Mouse (Mus musculus) layer of hippocampus, adult 11-12 months (tissue): ENCODE measurements around the gene Usmg5.

ENCODE experiments used
- DNase-seq: peaks from one replicate; pipeline ENCODE4 v3.0.0; 2022; ENCODE audit warnings: low spot score

The Usmg5 gene

DNA sequence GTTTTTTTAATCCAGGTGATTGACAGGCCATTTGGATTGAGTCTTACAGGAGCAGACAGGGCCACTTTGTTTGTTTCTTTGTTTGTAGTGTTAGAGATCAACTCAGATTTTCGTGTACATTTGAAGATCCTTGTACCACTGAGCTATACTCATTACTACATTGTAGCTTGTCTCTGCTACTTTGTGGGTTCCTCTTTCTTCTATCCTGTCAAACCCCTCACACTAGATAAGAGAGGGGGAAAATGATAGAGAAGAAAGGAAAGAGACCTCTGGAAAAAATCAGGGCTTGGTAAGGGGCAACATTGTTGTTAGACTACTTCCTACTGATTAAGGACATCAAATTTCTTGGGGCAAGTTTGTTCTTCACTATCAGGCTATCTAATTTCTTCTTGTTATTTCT is 32.8 kb downstream of the Usmg5 start:
- DNase-seq: no peak

DNA sequence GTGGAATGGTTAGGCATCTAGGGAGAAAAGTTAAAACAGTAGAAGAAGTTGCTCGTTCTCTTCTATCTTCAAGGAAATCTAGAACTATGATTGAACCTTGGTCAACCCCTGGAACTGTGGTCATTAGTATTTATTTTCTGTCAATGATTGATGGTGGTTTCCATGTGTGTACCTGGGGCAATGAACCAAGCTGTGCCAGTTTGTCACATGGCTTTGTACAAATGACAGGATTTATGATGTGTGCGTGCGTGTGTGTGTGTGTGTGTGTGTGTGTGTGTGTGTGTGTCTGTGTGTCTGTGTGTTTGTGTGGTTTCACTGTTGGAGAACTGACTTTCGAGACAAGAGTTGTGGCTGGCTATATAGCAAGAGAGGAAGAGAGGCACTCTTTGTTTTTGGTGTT is 37.0 kb downstream of the Usmg5 start:
- no peak for DNase-seq

DNA sequence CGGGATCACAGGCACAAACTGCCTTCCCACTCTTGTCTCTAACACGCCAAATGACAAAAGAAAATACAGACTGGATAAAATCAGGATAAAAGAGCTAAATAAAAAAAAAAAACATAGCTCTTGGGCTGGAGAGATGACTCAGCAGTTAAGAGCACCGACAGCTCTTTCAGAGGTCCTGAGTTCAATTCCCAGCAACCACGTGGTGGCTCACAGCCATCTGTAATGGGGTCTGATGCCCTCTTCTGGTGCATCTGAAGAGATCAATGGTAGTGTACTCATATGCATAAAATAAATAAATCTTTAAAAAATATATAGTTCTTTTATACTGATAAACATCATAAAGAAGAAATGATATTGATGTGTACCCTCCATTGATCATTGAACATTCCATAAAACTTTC is 37.5 kb downstream of the Usmg5 start:
- DNase-seq: no peak

DNA sequence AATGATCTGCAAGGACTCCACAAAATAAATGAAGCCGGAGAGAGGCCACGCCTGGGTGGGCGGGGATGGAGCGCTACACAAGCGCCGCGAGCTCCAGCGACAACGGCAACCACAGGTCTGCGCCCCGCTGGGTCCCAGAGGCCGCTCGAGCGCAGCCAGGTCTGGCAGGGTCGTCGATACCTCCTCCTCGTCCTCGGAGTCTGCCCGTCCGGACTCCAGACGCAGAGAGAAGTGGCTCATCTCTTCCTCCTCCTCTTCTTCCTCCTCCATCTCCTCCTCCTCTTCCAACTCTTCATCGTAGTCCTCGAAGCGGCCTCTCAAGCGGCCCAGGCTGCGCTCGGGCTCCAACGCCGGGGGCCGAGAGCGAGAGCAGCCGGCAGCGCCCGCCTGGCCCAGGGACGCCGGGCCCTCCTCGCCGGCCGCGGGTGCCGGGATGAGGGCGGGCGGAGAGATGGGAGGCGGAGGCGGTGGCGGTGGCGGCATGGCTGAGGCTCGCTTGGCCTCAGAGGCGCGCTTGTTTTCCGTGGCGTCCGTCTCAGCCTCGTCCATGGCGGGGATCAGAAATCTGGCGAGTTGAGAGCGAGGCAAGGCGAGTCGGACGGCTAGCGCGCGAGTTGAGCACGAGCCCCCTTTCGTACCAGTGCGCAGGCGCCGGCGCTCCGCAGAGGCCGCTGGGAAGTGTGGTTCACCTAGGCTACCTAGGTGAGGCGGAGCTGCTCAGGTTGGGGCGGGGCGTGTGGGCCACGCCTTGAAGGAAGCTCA is 40.0 kb downstream of the Usmg5 start, which contains the start of gene Pcgf6:
Gene Pcgf6 (minus strand): TSS at position 636 of the 762 bp plus-strand sequence.
- DNase-seq: peak; percentile 70

DNA sequence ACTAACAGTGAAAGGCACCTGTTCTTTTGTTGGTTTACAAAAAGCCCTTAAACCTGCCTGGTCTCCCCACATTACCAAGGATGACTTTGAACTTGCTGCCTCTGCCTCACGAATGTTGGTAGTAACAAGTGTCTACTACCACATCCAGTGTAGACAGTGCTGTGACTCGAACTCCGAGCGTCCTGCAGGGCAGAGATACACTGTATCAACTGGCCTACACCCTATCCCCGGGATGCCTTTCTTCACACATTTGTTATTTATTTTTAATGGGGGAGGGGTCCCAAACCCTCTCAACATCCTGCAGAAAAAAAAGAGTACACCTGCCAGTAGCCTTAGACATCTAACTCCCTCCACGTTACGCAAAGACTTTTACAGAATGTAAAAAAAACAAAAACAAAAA is 40.6 kb downstream of the Usmg5 start:
- DNase-seq: no peak

DNA sequence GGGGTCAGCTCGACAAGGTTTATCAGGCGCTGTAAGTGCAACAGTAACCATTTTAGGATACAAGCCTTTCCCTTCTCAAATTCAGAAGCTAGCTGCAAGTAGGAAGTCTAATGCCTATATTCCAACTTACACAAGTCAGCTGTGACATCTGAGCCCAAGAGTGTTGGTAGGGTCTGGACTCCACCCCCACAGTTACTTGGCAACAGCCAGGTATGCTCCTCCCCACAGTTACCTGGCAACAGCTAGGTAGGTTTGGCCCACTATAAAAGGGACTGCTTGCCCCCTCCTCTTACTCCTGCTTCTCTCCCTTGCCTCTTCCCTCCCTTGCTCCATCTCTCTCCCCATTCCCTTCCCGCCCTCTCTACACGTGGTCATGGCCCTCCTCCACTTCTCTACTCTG is 41.4 kb downstream of the Usmg5 start:
- no peak for DNase-seq

DNA sequence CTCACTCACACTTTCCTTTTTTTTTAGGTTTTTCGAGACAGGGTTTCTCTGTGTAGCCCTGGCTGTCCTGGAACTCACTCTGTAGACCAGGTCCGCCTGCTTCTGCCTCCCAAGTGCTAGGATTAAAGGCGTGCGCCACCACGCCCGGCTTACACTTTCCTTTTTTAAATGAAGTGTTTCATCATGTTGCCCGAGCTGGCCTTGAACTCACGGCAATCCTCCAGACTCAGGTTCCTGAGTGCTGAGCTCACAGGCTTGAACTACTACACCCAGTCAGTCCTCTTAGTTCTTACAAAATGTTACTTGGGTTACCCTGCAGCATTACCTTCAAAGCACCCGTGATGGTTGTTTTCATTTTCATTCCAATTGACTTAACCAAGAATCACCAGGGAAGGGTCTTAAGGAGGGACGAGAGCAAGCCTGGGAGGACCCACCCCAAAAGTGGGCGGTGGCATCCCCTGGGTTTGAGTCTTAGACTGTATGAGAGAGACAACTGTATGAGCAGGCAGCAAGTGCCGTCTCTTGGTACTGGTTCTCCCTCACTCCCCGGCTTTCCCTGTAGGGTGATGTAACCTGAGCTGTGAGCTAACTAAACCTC is 43.1 kb downstream of the Usmg5 start:
- no peak for DNase-seq

DNA sequence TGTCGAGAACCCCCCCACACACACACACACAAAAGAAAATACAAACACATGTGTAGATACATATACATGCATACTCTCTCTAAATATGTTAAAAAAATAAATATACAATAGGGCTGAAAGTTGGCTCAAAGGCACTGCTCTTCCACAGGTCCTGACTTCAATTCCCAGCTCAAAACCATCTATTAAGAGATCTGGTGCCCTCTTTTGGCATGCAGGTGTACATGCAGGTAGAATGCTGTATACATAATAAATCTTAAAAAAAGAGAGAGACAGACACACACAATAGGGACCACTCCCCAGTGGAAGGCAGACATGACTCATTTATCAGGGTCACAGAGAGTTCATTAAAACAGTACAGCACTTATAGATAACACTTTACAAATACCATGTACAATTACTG is 44.1 kb downstream of the Usmg5 start:
- DNase-seq: no peak

DNA sequence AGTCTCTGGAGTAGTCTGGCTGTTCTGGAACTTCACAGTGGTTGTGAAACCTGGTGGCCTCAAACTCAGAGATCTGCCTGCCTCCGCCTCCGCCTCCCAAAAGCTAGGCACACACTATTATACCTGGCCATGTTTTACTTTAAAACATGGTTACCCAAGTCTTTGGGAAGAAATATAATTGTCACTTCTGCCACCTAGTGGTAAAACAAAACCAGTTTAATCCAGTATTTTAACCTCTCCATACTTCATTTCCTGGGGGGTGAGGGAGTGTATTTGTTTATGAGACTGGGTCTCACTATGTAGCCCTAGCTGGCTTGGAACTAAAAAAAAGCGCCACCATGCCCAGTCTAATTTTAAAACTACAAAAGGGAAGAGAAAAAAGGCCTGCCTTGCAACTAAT is 46.8 kb downstream of the Usmg5 start:
- no peak for DNase-seq

DNA sequence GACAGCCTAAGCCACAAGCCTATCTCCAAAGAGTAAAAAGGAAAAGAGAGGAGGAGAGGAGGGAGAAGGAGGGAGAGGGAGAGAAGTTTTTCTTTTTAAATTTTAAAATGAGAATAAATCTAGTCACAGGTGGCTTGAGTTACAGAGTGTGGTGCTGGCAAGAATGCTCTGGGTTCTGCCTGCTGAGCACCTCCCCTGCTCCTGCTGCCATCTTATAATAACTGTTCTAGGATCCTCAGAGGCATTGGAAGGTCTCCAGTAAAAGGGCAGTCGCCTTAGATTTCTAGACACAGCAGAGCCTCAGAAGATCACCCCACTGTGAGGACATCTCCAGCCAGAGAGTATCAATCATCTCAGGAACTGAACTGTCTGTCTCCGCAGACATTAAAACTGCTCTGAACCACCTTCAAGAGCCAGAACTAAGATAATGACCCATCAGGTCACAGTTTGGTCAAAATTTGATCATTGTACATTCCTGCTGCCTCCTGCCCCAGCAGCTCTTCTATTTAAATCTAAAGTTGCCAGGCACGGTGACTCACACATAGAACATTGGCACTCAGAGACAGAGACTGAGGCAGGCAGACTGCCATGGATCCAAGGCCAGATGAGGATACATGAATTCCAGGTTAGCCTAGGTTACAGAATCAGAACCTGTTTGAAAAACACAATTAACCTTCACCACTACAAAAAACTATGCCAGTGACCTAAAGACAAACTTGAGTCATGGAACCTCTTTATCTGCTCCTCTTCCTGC is 49.5 kb downstream of the Usmg5 start:
- DNase-seq: peak; percentile 35

DNA sequence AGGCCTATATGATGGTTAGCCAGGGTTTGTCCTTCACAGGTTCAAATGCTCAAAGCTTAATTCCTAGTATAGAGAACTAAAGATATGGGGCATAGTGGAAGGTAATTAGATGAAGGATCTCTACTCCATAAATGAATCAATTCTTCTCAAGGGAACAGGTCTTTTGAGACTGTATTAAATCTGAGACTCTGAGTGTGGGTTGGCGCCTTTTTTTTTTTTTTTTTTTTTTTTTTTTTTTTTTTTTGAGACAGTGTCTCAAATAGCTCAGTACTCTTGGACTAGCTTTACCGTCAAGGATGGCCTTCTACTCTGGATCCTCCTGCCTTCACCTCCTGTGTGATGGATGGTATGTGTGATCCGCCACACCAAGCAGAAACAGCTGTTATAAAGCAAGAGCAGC is 53.9 kb downstream of the Usmg5 start:
- DNase-seq: no peak

DNA sequence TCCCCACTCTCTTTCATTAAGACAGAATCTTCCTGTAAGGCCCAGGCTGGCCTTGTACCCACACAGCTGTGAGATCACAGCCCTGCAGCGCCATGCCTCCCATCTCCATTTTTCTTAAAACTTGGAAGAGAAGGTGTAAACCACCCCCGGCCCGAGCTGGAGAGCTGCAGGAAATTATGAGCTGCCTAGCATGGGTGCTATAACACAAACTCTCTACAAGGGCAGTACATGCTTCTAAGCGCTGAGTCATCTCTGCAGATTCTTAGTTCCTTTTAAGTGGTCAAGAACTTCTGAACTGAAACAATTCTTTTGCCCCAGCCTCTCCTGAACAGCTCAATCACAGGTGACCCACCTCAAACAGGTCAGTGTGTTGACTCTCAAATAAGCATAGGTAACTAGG is 55.5 kb downstream of the Usmg5 start:
- no peak for DNase-seq
